Mouse (Mus musculus): Measurements from ENCODE around the gene Zcchc4. TPM values are rescaled to one million over a fixed set of nuclear protein-coding genes. Genes with fewer than 3 reads are reported as not detected.

Gene Zcchc4
- polyA plus RNA-seq (2012; ENCODE audit: insufficient read depth, insufficient read length, missing spikeins): 5.2 and 9.2 TPM in 2 replicates

GRCm38 (mm10) chr5:52775237-52775636 is at the start of gene Zcchc4:
Gene Zcchc4, plus strand, starts transcription at chr5:52775409.
- no peak within 1 kb of the TSS for H3K27ac ChIP-seq (replicated peaks; ENCODE audit: low read depth, low read length)
- no peaks in the 10 kb centered on the region for H3K4me1 ChIP-seq (ENCODE audit: control insufficient read depth, insufficient read depth, insufficient read length, low read length)
- no peak within 1 kb of the TSS for H3K4me3 ChIP-seq (ENCODE audit: insufficient read depth, low read depth, low read length)

- H3K4me1 ChIP-seq (ENCODE audit: control insufficient read depth, insufficient read depth, insufficient read length, low read length): no peaks in the 10 kb centered on the region
- H3K27ac ChIP-seq (replicated peaks; ENCODE audit: low read depth, low read length): no peak overlapping the region
- H3K4me3 ChIP-seq (ENCODE audit: insufficient read depth, low read depth, low read length): no peak overlapping the region
These were observed 47.5 kb upstream of the Zcchc4 start for GRCm38 (mm10) chr5:52727747-52728146.

GRCm38 (mm10) chr5:52732811-52733210 is 42.4 kb upstream of the Zcchc4 start:
- Histone ChIP-seq H3K4me1 (ENCODE audit: control insufficient read depth, insufficient read depth, insufficient read length, low read length) (no peaks in the 10 kb centered on the region), H3K27ac (replicated peaks; ENCODE audit: low read depth, low read length) (no peak overlapping the region), H3K4me3 (ENCODE audit: insufficient read depth, low read depth, low read length) (no peak overlapping the region)

GRCm38 (mm10) chr5:52736046-52736445 is 39.2 kb upstream of the Zcchc4 start:
- Histone ChIP-seq H3K27ac (replicated peaks; ENCODE audit: low read depth, low read length) (no peak overlapping the region), H3K4me3 (ENCODE audit: insufficient read depth, low read depth, low read length) (no peak overlapping the region), H3K4me1 (ENCODE audit: control insufficient read depth, insufficient read depth, insufficient read length, low read length) (no peaks in the 10 kb centered on the region)

- Histone ChIP-seq H3K27ac (replicated peaks; ENCODE audit: low read depth, low read length) (peak within 1 kb of the TSS; percentile 57), H3K4me3 (ENCODE audit: insufficient read depth, low read depth, low read length) (peak within 1 kb of the TSS; percentile 97), H3K4me1 (ENCODE audit: control insufficient read depth, insufficient read depth, insufficient read length, low read length) (no peaks in the 10 kb centered on the region)
These were observed 33.7 kb upstream of the Zcchc4 start, which contains the start of gene Pi4k2b for GRCm38 (mm10) chr5:52741391-52742111. Gene Pi4k2b, plus strand, starts transcription at chr5:52741574.

DNA sequence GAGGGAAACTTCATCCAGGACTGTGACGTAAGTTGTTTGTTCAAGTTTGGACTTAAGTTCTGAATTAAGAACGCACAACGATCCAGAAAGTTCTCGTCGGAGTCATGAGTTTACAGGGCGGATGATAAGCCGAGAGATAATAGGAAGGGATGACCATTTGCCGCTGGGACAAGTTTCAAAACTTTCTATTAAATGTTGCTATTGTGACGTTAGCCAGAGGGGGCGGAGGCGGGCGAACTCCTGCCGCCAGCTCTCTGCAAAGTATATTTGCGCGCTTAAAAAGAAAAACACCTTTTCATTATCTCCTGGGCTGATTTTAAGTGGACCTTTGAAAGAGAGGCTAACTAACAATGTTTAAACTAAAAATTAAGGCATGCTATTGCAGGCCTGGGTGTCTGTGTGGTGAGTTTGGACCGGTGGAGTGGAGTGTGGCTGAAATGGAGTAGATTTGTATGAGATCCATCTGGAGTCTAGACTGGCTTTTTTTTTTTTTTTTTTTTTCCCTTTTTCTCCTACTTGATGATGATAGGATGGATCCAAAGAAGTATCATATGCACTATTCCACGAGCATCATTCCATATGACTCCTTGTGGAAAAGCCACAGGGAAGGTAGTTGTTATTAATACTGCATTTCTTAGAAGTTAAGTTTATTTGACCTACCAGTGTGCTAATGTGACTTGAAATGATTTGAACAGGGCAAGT is 32.9 kb upstream of the Zcchc4 start:
- H3K4me1 ChIP-seq (ENCODE audit: control insufficient read depth, insufficient read depth, insufficient read length, low read length): no peaks in the 10 kb centered on the region
- H3K27ac ChIP-seq (replicated peaks; ENCODE audit: low read depth, low read length): peak overlapping the region; percentile 57
- peak overlapping the region; percentile 97 for H3K4me3 ChIP-seq (ENCODE audit: insufficient read depth, low read depth, low read length)

DNA sequence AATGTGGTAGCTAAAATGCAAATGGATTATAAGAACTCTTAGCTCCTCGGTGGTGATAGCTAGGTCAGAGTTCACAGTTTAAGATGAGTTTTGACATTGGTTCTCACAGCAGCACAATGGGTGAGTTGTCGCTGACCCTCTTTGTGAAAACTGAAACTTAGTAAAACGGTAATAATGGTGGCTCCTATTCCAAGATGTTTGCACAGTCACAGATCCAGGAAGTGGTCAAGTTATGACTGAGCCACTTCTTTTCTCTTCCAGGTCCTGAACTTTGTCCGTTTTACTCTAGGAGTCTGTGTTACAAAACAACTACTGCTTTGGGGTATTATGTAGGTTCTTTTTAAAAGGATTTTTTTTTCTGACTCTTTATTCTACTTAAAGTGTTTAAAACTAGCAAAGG is 32.0 kb upstream of the Zcchc4 start:
- H3K4me3 ChIP-seq (ENCODE audit: insufficient read depth, low read depth, low read length): peak overlapping the region; percentile 37
- H3K27ac ChIP-seq (replicated peaks; ENCODE audit: low read depth, low read length): 0 out of 2 replicates have a peak overlapping the region, but pooled peaks have one; percentile 19
- H3K4me1 ChIP-seq (ENCODE audit: control insufficient read depth, insufficient read depth, insufficient read length, low read length): no peaks in the 10 kb centered on the region

- Histone ChIP-seq H3K4me3 (ENCODE audit: insufficient read depth, low read depth, low read length) (no peak overlapping the region), H3K27ac (replicated peaks; ENCODE audit: low read depth, low read length) (no peak overlapping the region), H3K4me1 (ENCODE audit: control insufficient read depth, insufficient read depth, insufficient read length, low read length) (no peaks in the 10 kb centered on the region)
These were observed 28.3 kb upstream of the Zcchc4 start for GRCm38 (mm10) chr5:52746920-52747319.

DNA sequence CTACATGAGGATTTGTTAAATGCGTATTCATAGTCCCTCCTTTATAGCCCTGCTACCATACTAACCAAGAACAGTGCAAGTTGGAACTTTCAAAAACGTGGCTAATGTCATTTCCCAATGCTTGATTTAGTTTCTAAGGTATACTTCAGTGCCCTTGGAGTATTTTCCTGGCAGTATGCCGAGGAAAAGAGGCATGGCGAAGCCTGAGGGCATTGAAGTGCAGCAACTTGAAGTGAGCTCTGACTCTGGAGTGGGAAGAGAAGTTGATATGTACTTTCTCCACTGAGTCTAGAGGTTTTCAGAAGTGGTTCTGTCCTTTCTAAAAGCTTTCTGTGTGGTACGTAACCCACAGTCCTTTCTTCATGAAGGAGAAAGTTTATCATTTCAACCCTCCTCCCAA is 26.5 kb upstream of the Zcchc4 start:
- Histone ChIP-seq H3K27ac (replicated peaks; ENCODE audit: low read depth, low read length) (no peak overlapping the region), H3K4me3 (ENCODE audit: insufficient read depth, low read depth, low read length) (no peak overlapping the region), H3K4me1 (ENCODE audit: control insufficient read depth, insufficient read depth, insufficient read length, low read length) (no peaks in the 10 kb centered on the region)

- Histone ChIP-seq H3K4me1 (ENCODE audit: control insufficient read depth, insufficient read depth, insufficient read length, low read length) (no peaks in the 10 kb centered on the region), H3K27ac (replicated peaks; ENCODE audit: low read depth, low read length) (no peak overlapping the region), H3K4me3 (ENCODE audit: insufficient read depth, low read depth, low read length) (no peak overlapping the region)
These were observed 22.1 kb upstream of the Zcchc4 start for GRCm38 (mm10) chr5:52753146-52753545.

- Histone ChIP-seq H3K4me3 (ENCODE audit: insufficient read depth, low read depth, low read length) (no peak overlapping the region), H3K27ac (replicated peaks; ENCODE audit: low read depth, low read length) (no peak overlapping the region), H3K4me1 (ENCODE audit: control insufficient read depth, insufficient read depth, insufficient read length, low read length) (no peaks in the 10 kb centered on the region)
These were observed 21.0 kb upstream of the Zcchc4 start for GRCm38 (mm10) chr5:52754196-52754595.

- no peak overlapping the region for H3K27ac ChIP-seq (replicated peaks; ENCODE audit: low read depth, low read length)
- H3K4me3 ChIP-seq (ENCODE audit: insufficient read depth, low read depth, low read length): no peak overlapping the region
- H3K4me1 ChIP-seq (ENCODE audit: control insufficient read depth, insufficient read depth, insufficient read length, low read length): no peaks in the 10 kb centered on the region
These were observed 19.9 kb upstream of the Zcchc4 start for GRCm38 (mm10) chr5:52755337-52755736.

GRCm38 (mm10) chr5:52755989-52756388 is 19.2 kb upstream of the Zcchc4 start:
- Histone ChIP-seq H3K27ac (replicated peaks; ENCODE audit: low read depth, low read length) (no peak overlapping the region), H3K4me3 (ENCODE audit: insufficient read depth, low read depth, low read length) (no peak overlapping the region), H3K4me1 (ENCODE audit: control insufficient read depth, insufficient read depth, insufficient read length, low read length) (no peaks in the 10 kb centered on the region)

DNA sequence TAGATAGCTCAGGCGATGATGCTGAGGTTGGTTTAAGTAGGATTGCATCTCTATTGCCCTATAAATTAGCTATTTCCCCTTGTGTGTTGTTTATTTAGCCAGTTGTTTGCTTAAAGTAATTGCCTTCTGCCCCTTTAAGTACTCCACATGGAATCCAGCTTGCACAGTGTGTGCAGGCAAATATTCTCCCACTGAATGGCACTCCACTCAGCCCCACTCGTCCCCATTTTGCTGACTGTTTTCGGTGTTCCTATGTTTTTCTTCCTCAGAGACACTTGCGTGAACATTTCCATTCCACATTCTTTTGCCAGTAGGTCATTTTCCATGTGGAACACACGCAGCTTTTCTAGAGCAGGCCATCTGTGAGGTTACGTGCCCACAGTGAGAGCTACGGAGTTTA is 12.6 kb upstream of the Zcchc4 start:
- H3K4me1 ChIP-seq (ENCODE audit: control insufficient read depth, insufficient read depth, insufficient read length, low read length): no peaks in the 10 kb centered on the region
- no peak overlapping the region for H3K4me3 ChIP-seq (ENCODE audit: insufficient read depth, low read depth, low read length)
- H3K27ac ChIP-seq (replicated peaks; ENCODE audit: low read depth, low read length): no peak overlapping the region

DNA sequence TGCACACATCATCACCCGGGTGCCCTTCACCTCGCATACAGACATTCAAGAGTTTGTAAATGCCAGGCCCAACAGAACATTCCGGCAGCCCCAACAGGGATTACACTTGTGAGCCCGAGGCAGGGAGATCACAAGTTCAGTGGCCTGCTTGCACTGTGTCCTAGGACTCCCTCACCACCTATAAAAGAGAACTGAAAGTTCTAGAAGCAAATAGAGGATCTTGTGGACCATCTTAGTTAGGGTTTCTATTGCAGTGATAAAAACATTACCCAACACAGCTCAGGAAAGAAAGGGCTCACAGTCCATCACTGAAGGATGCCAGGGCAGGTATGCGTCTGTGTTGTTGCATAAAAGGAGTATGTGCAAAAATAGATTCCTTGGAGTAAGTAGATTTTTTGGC is 942 bp upstream of the Zcchc4 start:
- H3K4me3 ChIP-seq (ENCODE audit: insufficient read depth, low read depth, low read length): no peak overlapping the region
- H3K27ac ChIP-seq (replicated peaks; ENCODE audit: low read depth, low read length): no peak overlapping the region
- no peaks in the 10 kb centered on the region for H3K4me1 ChIP-seq (ENCODE audit: control insufficient read depth, insufficient read depth, insufficient read length, low read length)
